ENCODE assay signal across 24 mouse cellular contexts in the genomic region with DNA sequence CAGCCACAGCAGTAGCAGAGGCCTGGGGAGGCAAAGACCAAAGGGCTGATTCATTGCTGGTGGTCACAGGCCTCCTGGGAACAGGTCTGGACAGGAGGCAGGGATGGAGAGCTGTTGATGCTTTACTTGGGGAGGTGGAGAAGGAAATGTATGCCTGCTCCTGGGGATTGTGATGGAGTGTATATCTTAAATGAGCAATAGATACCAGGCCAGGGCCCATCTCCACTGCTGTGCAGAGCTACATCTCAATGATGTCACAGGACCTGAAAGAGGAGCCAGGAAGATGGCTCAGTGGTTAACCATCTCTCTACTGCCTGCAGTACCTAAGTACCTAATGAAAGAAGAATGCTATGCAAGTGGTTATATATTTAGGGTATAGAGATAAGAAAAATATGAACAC.
"Had no signal": no experiment of that assay in that cellular context is flagged by ENCODE, and none has a peak within 500 bp of the region (broad histone marks: within the 10 kb centered on the region; RNA-seq: fewer than 3 reads in every experiment).

No protein-coding gene starts in this region.

- H3K27ac ChIP-seq: gastrocnemius, adult 2 months; heart, adult 2 months; heart, embryonic 13.5 days; heart, embryonic 15.5 days; hindbrain, embryonic 10.5 days; hindbrain, embryonic 12.5 days; hindbrain, embryonic 14.5 days; intestine, embryonic 15.5 days; layer of hippocampus, adult 2 months; left cerebral cortex, adult 2 months had no signal

- DNase-seq: gastrocnemius, adult 2 months; gastrocnemius, postnatal 10 days; gastrocnemius, postnatal 25 days; heart, adult 2 months; heart, postnatal 4 days; kidney, adult 18-20 months; kidney, adult 8-10 months; kidney, postnatal 10 days; kidney, postnatal 25 days; kidney, postnatal 4 days; liver had no signal

- H3K4me1 ChIP-seq: hindbrain, embryonic 10.5 days; hindbrain, embryonic 12.5 days; intestine, embryonic 15.5 days had no signal

- H3K27me3 ChIP-seq: heart, embryonic 13.5 days; heart, embryonic 15.5 days; hindbrain, embryonic 12.5 days; intestine, embryonic 15.5 days had no signal

- ATAC-seq: hindbrain, embryonic 16.5 days; inflammation-experienced regulatory T-cells, adult 6 months; intestine, embryonic 15.5 days; intestine, postnatal 0 days had no signal

- H3K36me3 ChIP-seq: heart, embryonic 13.5 days; heart, embryonic 15.5 days; hindbrain, embryonic 10.5 days; hindbrain, embryonic 12.5 days; intestine, embryonic 15.5 days had no signal

- H3K4me3 ChIP-seq: gastrocnemius, adult 2 months; heart, adult 2 months; heart, embryonic 13.5 days; heart, embryonic 15.5 days; hindbrain, embryonic 10.5 days; hindbrain, embryonic 12.5 days; intestine, embryonic 15.5 days; layer of hippocampus, adult 2 months; left cerebral cortex, adult 2 months had no signal

- H3K9ac ChIP-seq: heart, embryonic 13.5 days; heart, embryonic 15.5 days; hindbrain, embryonic 12.5 days; hindbrain, embryonic 14.5 days; intestine, embryonic 15.5 days had no signal

- H3K9me3 ChIP-seq: heart, embryonic 13.5 days; heart, embryonic 15.5 days; hindbrain, embryonic 10.5 days; hindbrain, embryonic 12.5 days; intestine, embryonic 15.5 days had no signal

- H3K4me2 ChIP-seq: heart, embryonic 11.5 days; heart, embryonic 13.5 days; heart, embryonic 15.5 days; hindbrain, embryonic 12.5 days; hindbrain, embryonic 14.5 days; intestine, embryonic 15.5 days; liver, embryonic 11.5 days had no signal
